Mouse (Mus musculus) liver, postnatal 0 days (tissue): ENCODE data around the gene Gm815.

Experiments used
- CTCF ChIP-seq: sonication (generic); IDR thresholded peaks from 2 replicates; pipeline ENCODE4 v1.5.1; 2016; ENCODE audit warnings: antibody characterized with exemption, low read depth
- EP300 ChIP-seq: IDR thresholded peaks from 2 replicates; pipeline ENCODE4 v1.6.1; 2016; ENCODE audit warnings: antibody characterized with exemption, low read depth, mild to moderate bottlenecking

DNA sequence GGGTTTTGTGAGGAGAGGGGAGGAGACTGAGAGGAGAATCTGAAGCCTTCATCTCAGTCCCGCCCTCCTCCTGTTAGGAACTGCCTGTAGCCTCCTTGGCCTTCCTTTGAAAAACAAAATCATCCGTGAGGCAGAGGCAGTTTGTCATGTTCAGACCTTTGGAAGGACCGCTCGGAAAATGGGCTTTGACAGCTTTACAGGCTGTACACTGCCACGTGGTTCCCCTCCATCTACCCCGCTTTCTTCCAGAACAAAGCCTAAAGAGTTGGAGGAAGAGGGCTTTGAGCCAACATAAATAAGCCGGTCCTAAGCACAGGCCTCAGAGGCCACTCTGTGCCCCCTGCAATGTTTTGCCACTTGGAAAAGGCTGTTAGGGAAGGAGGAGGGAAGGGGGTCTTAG, 19.9 kb upstream of the Gm815 start:
- TF ChIP-seq EP300 (no peak), CTCF (no peak)
